Mouse (Mus musculus): ENCODE measurements around the gene Hrh1. TPM values are rescaled to one million over a fixed set of nuclear protein-coding genes. Genes with fewer than 3 reads are reported as not detected.

Gene Hrh1
- polyA plus RNA-seq, 1 experiment, result not detected

- TF ChIP-seq CTCF (IDR thresholded peaks at IDR 0.05; ENCODE audit: insufficient read depth, low read depth, low read length) (no peak), POLR2A (IDR thresholded peaks at IDR 0.05; ENCODE audit: insufficient read depth, low read depth, low read length) (no peak)
Observed at GRCm38 (mm10) chr6:114400841-114401240, 3.1 kb downstream of the Hrh1 start.

GRCm38 (mm10) chr6:114402161-114402560, 4.4 kb downstream of the Hrh1 start:
- no peak for TF ChIP-seq CTCF (IDR thresholded peaks at IDR 0.05; ENCODE audit: insufficient read depth, low read depth, low read length)
- no peak for TF ChIP-seq POLR2A (IDR thresholded peaks at IDR 0.05; ENCODE audit: insufficient read depth, low read depth, low read length)
- WGBS, result 78% methylated on average over 2 of the region's 2 CpGs
- Histone ChIP-seq H3K4me1 (ENCODE audit: control insufficient read depth, insufficient read depth, low read length) (peaks cover 31% of the 10 kb centered on the region), H3K4me3 (ENCODE audit: insufficient read depth, low read depth, low read length) (no peak overlapping the region), H3K27ac (ENCODE audit: insufficient read depth, low read depth, low read length) (no peak overlapping the region)

More at GRCm38 (mm10) chr6:114400841-114401240, 3.1 kb downstream of the Hrh1 start:
- WGBS, result 43% methylated on average over 8 of the region's 8 CpGs
- H3K4me1 ChIP-seq (ENCODE audit: control insufficient read depth, insufficient read depth, low read length), result peaks cover 32% of the 10 kb centered on the region
- H3K4me3 ChIP-seq (ENCODE audit: insufficient read depth, low read depth, low read length), result no peak overlapping the region
- H3K27ac ChIP-seq (ENCODE audit: insufficient read depth, low read depth, low read length), result no peak overlapping the region

- peaks cover 20% of the 10 kb centered on the region for H3K4me1 ChIP-seq (ENCODE audit: control insufficient read depth, insufficient read depth, low read length)
- no peak overlapping the region for H3K27ac ChIP-seq (ENCODE audit: insufficient read depth, low read depth, low read length)
- H3K4me3 ChIP-seq (ENCODE audit: insufficient read depth, low read depth, low read length), result no peak overlapping the region
- 23% methylated on average over 8 of the region's 8 CpGs for WGBS
- TF ChIP-seq CTCF (IDR thresholded peaks at IDR 0.05; ENCODE audit: insufficient read depth, low read depth, low read length) (no peak), POLR2A (IDR thresholded peaks at IDR 0.05; ENCODE audit: insufficient read depth, low read depth, low read length) (no peak)
Observed at GRCm38 (mm10) chr6:114403632-114404031, 5.9 kb downstream of the Hrh1 start.

- H3K4me3 ChIP-seq (ENCODE audit: insufficient read depth, low read depth, low read length), result no peak overlapping the region
- no peak for TF ChIP-seq POLR2A (IDR thresholded peaks at IDR 0.05; ENCODE audit: insufficient read depth, low read depth, low read length)
- no peak for TF ChIP-seq CTCF (IDR thresholded peaks at IDR 0.05; ENCODE audit: insufficient read depth, low read depth, low read length)
- 34% methylated on average over 5 of the region's 5 CpGs for WGBS
- no peak overlapping the region for H3K27ac ChIP-seq (ENCODE audit: insufficient read depth, low read depth, low read length)
- peaks cover 17% of the 10 kb centered on the region for H3K4me1 ChIP-seq (ENCODE audit: control insufficient read depth, insufficient read depth, low read length)
Observed at GRCm38 (mm10) chr6:114404128-114404527, 6.4 kb downstream of the Hrh1 start.

- Histone ChIP-seq H3K4me3 (ENCODE audit: insufficient read depth, low read depth, low read length) (no peak overlapping the region), H3K4me1 (ENCODE audit: control insufficient read depth, insufficient read depth, low read length) (peaks cover 17% of the 10 kb centered on the region), H3K27ac (ENCODE audit: insufficient read depth, low read depth, low read length) (no peak overlapping the region)
- TF ChIP-seq POLR2A (IDR thresholded peaks at IDR 0.05; ENCODE audit: insufficient read depth, low read depth, low read length), result no peak
- TF ChIP-seq CTCF (IDR thresholded peaks at IDR 0.05; ENCODE audit: insufficient read depth, low read depth, low read length), result no peak
- WGBS, result 72% methylated on average over 7 of the region's 7 CpGs
Observed at GRCm38 (mm10) chr6:114404774-114405468, 7.2 kb downstream of the Hrh1 start.

GRCm38 (mm10) chr6:114406634-114407033, 8.9 kb downstream of the Hrh1 start:
- Histone ChIP-seq H3K4me3 (ENCODE audit: insufficient read depth, low read depth, low read length) (no peak overlapping the region), H3K4me1 (ENCODE audit: control insufficient read depth, insufficient read depth, low read length) (peaks cover 12% of the 10 kb centered on the region), H3K27ac (ENCODE audit: insufficient read depth, low read depth, low read length) (no peak overlapping the region)
- 86% methylated on average over 1 of the region's 1 CpGs for WGBS
- TF ChIP-seq CTCF (IDR thresholded peaks at IDR 0.05; ENCODE audit: insufficient read depth, low read depth, low read length), result no peak
- TF ChIP-seq POLR2A (IDR thresholded peaks at IDR 0.05; ENCODE audit: insufficient read depth, low read depth, low read length), result no peak

- 88% methylated on average over 7 of the region's 7 CpGs for WGBS
- Histone ChIP-seq H3K27ac (ENCODE audit: insufficient read depth, low read depth, low read length) (no peak overlapping the region), H3K4me1 (ENCODE audit: control insufficient read depth, insufficient read depth, low read length) (peaks cover 14% of the 10 kb centered on the region), H3K4me3 (ENCODE audit: insufficient read depth, low read depth, low read length) (no peak overlapping the region)
- TF ChIP-seq CTCF (IDR thresholded peaks at IDR 0.05; ENCODE audit: insufficient read depth, low read depth, low read length) (no peak), POLR2A (IDR thresholded peaks at IDR 0.05; ENCODE audit: insufficient read depth, low read depth, low read length) (no peak)
Observed at GRCm38 (mm10) chr6:114407049-114407448, 9.3 kb downstream of the Hrh1 start.

GRCm38 (mm10) chr6:114408278-114408677, 10.5 kb downstream of the Hrh1 start:
- Histone ChIP-seq H3K27ac (ENCODE audit: insufficient read depth, low read depth, low read length) (no peak overlapping the region), H3K4me3 (ENCODE audit: insufficient read depth, low read depth, low read length) (no peak overlapping the region), H3K4me1 (ENCODE audit: control insufficient read depth, insufficient read depth, low read length) (peaks cover 14% of the 10 kb centered on the region)
- no peak for TF ChIP-seq POLR2A (IDR thresholded peaks at IDR 0.05; ENCODE audit: insufficient read depth, low read depth, low read length)
- TF ChIP-seq CTCF (IDR thresholded peaks at IDR 0.05; ENCODE audit: insufficient read depth, low read depth, low read length), result no peak
- 66% methylated on average over 17 of the region's 17 CpGs for WGBS

- 47% methylated on average over 8 of the region's 8 CpGs for WGBS
- TF ChIP-seq CTCF (IDR thresholded peaks at IDR 0.05; ENCODE audit: insufficient read depth, low read depth, low read length), result no peak
- no peak for TF ChIP-seq POLR2A (IDR thresholded peaks at IDR 0.05; ENCODE audit: insufficient read depth, low read depth, low read length)
- Histone ChIP-seq H3K4me1 (ENCODE audit: control insufficient read depth, insufficient read depth, low read length) (peaks cover 3% of the 10 kb centered on the region), H3K4me3 (ENCODE audit: insufficient read depth, low read depth, low read length) (no peak overlapping the region), H3K27ac (ENCODE audit: insufficient read depth, low read depth, low read length) (no peak overlapping the region)
Observed at GRCm38 (mm10) chr6:114411913-114412312, 14.2 kb downstream of the Hrh1 start.

All from olfactory bulb, adult 2 months (tissue).